Mouse (Mus musculus) forebrain, embryonic 14.5 days (tissue): ENCODE data around the gene Myo10. TPM values are rescaled to one million over a fixed set of nuclear protein-coding genes. Genes with fewer than 3 reads are reported as not detected.

Source experiments
- ATAC-seq: fragments of 200-750 bp; cut with Nextera tagmentation; 2 replicates; pipeline ENCODE4 v1.8.0; 2017; ENCODE audit warnings: mild to moderate bottlenecking, moderate library complexity
- DNase-seq: peaks from one replicate; pipeline ENCODE4 v3.0.0-alpha.2; 2015; ENCODE audit warnings: low spot score
- H3K27ac ChIP-seq: fragments of 300-500 bp; sonication (generic); 2 replicates; pipeline ENCODE4 v1.5.1; 2014; ENCODE audit warnings: low read depth, mild to moderate bottlenecking, control low read depth, low read length, moderate library complexity
- H3K27me3 ChIP-seq: fragments of 300-500 bp; sonication (generic); replicated peaks from 2 replicates; pipeline ENCODE4 v1.6.1; 2014; ENCODE audit warnings: low read length, control low read depth, mixed read lengths; ENCODE audit not compliant: control insufficient read depth, insufficient read depth
- H3K36me3 ChIP-seq: fragments of 300-500 bp; sonication (generic); 2 replicates; pipeline ENCODE4 v1.6.1; 2014; ENCODE audit warnings: low read length, control low read depth; ENCODE audit not compliant: control insufficient read depth, insufficient read depth
- H3K4me1 ChIP-seq: fragments of 300-500 bp; sonication (generic); 2 replicates; pipeline ENCODE4 v1.6.1; 2014; ENCODE audit warnings: antibody characterized with exemption, low read length, control low read depth; ENCODE audit not compliant: control insufficient read depth, insufficient read depth
- H3K4me2 ChIP-seq: fragments of 300-500 bp; sonication (generic); 2 replicates; pipeline ENCODE4 v1.6.1; 2014; ENCODE audit warnings: mild to moderate bottlenecking, control low read depth, low read length
- H3K4me3 ChIP-seq: fragments of 300-500 bp; sonication (generic); 2 replicates; pipeline ENCODE4 v1.5.1; 2014; ENCODE audit warnings: low read depth, low read length, control low read depth
- H3K9ac ChIP-seq: fragments of 300-500 bp; sonication (generic); 2 replicates; pipeline ENCODE4 v1.6.1; 2014; ENCODE audit warnings: mild to moderate bottlenecking, low read length, control low read depth, moderate library complexity
- H3K9me3 ChIP-seq: fragments of 300-500 bp; sonication (generic); replicated peaks from 2 replicates; pipeline ENCODE4 v1.6.1; 2016; ENCODE audit warnings: low read length, control low read depth, mixed read lengths; ENCODE audit not compliant: control insufficient read depth
- whole genome bisulfite sequencing: fragments of 180-500 bp; shearing (Covaris S2); extraction: QIAGEN DNeasy Blood & Tissue Kit; methylation state at CpG from one replicate; pipeline ENCODE4 v1.1.7; 2014; 5-methylcytosine and 5-hydroxymethylcytosine counted together
- polyA plus RNA-seq: library from polyadenylated mRNA; unstranded; fragments of >200 nt; fragmentation: Nextera tagmentation; extraction: Ambion mirVana; gene quantifications from 2 replicates; pipeline ENCODE4 v1.2.1, GENCODE M21; 2014

The Myo10 gene
- polyA plus RNA-seq, 1 experiment from 2014 or later: 36.2 TPM

GRCm38 (mm10) chr15:25623556-25624180 is 1.3 kb downstream of the Myo10 start:
- Histone ChIP-seq H3K36me3 (no peaks in the 10 kb centered on the region), H3K27ac (no peak overlapping the region), H3K4me1 (no peaks in the 10 kb centered on the region; the same call in 1 of the 2 replicates), H3K4me2 (peak overlapping the region; percentile 97), H3K9ac (peak overlapping the region; percentile 69), H3K4me3 (peak overlapping the region; percentile 63), H3K27me3 (peaks cover 25% of the 10 kb centered on the region), H3K9me3 (no peaks in the 10 kb centered on the region)
- 8% methylated on average over 9 of the region's 9 CpGs for WGBS
- no peak for DNase-seq
- ATAC-seq: no peak

- DNase-seq (no peak), ATAC-seq (no peak)
- Histone ChIP-seq H3K27me3 (peaks cover 25% of the 10 kb centered on the region), H3K9ac (no peak overlapping the region), H3K27ac (no peak overlapping the region), H3K36me3 (no peaks in the 10 kb centered on the region), H3K4me3 (0 out of 2 replicates have a peak overlapping the region, but pooled peaks have one; percentile 63), H3K4me2 (no peak overlapping the region), H3K9me3 (no peaks in the 10 kb centered on the region), H3K4me1 (no peaks in the 10 kb centered on the region; the same call in 1 of the 2 replicates)
- WGBS: 63% methylated on average over 3 of the region's 3 CpGs
Measured at GRCm38 (mm10) chr15:25624263-25624662, 1.9 kb downstream of the Myo10 start.

- no peaks in the 10 kb centered on the region for H3K9me3 ChIP-seq
- no peak overlapping the region for H3K27ac ChIP-seq
- no peaks in the 10 kb centered on the region for H3K36me3 ChIP-seq
- H3K9ac ChIP-seq: no peak overlapping the region
- H3K27me3 ChIP-seq: peaks cover 25% of the 10 kb centered on the region
- 65% methylated on average over 4 of the region's 4 CpGs for WGBS
- no peak overlapping the region for H3K4me2 ChIP-seq
- DNase-seq (no peak), ATAC-seq (no peak)
- H3K4me1 ChIP-seq: no peaks in the 10 kb centered on the region; the same call in 1 of the 2 replicates
- H3K4me3 ChIP-seq: no peak overlapping the region
Measured at GRCm38 (mm10) chr15:25625471-25625870, 3.1 kb downstream of the Myo10 start.

- Histone ChIP-seq H3K27me3 (peaks cover 16% of the 10 kb centered on the region), H3K4me2 (no peak overlapping the region), H3K4me1 (no peaks in the 10 kb centered on the region), H3K36me3 (no peaks in the 10 kb centered on the region), H3K4me3 (no peak overlapping the region), H3K9ac (no peak overlapping the region), H3K27ac (no peak overlapping the region), H3K9me3 (no peaks in the 10 kb centered on the region)
- ATAC-seq: no peak
- WGBS: 85% methylated on average over 7 of the region's 7 CpGs
- DNase-seq: no peak
Measured at GRCm38 (mm10) chr15:25627012-25627411, 4.7 kb downstream of the Myo10 start.

GRCm38 (mm10) chr15:25628251-25628650 is 5.9 kb downstream of the Myo10 start:
- Histone ChIP-seq H3K9ac (no peak overlapping the region), H3K4me1 (no peaks in the 10 kb centered on the region), H3K27ac (no peak overlapping the region), H3K9me3 (no peaks in the 10 kb centered on the region), H3K36me3 (no peaks in the 10 kb centered on the region), H3K4me2 (no peak overlapping the region), H3K27me3 (peaks cover 16% of the 10 kb centered on the region), H3K4me3 (no peak overlapping the region)
- WGBS: 95% methylated on average over 2 of the region's 2 CpGs
- no peak for DNase-seq
- no peak for ATAC-seq

GRCm38 (mm10) chr15:25630716-25631115 is 8.4 kb downstream of the Myo10 start:
- Histone ChIP-seq H3K9ac (no peak overlapping the region), H3K27me3 (no peaks in the 10 kb centered on the region), H3K27ac (no peak overlapping the region), H3K4me1 (no peaks in the 10 kb centered on the region), H3K36me3 (no peaks in the 10 kb centered on the region), H3K9me3 (no peaks in the 10 kb centered on the region), H3K4me3 (no peak overlapping the region), H3K4me2 (no peak overlapping the region)
- DNase-seq (no peak), ATAC-seq (no peak)
- 69% methylated on average over 9 of the region's 9 CpGs for WGBS

- Histone ChIP-seq H3K36me3 (no peaks in the 10 kb centered on the region), H3K27me3 (no peaks in the 10 kb centered on the region), H3K27ac (no peak overlapping the region), H3K9me3 (no peaks in the 10 kb centered on the region), H3K9ac (no peak overlapping the region), H3K4me3 (no peak overlapping the region), H3K4me2 (no peak overlapping the region), H3K4me1 (no peaks in the 10 kb centered on the region)
- ATAC-seq (no peak), DNase-seq (no peak)
- 95% methylated on average over 6 of the region's 6 CpGs for WGBS
Measured at GRCm38 (mm10) chr15:25631332-25631731, 9.0 kb downstream of the Myo10 start.

DNA sequence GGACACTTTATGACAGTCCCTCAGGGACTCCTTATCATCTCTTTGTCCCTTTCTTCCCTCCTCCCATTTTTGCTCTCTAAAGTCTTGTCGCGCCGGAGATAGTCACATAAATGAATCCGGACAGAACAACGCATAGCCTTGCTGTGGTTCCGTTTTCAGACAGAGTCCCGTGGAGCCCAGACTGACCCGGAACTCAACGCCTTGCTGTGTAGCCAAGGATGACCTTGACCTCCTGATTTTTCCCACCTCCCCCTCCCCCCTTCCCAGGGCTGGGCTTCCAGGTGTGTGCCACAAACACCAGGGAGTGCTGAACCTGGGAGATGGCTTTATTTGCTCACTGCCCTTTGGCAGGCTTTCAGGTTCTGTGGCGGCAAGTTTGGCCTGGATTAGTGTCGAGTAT is 10.6 kb downstream of the Myo10 start:
- ATAC-seq: no peak
- DNase-seq: no peak
- Histone ChIP-seq H3K9ac (no peak overlapping the region), H3K4me3 (no peak overlapping the region), H3K27me3 (no peaks in the 10 kb centered on the region), H3K9me3 (no peaks in the 10 kb centered on the region), H3K36me3 (no peaks in the 10 kb centered on the region), H3K4me2 (no peak overlapping the region), H3K4me1 (no peaks in the 10 kb centered on the region), H3K27ac (no peak overlapping the region)
- WGBS: 91% methylated on average over 11 of the region's 11 CpGs

- 75% methylated on average over 13 of the region's 13 CpGs for WGBS
Measured at GRCm38 (mm10) chr15:25633674-25634340, 11.5 kb downstream of the Myo10 start.

More at GRCm38 (mm10) chr15:25633674-25634340, 11.5 kb downstream of the Myo10 start:
- no peaks in the 10 kb centered on the region for H3K36me3 ChIP-seq
- H3K9ac ChIP-seq: no peak overlapping the region
- no peak overlapping the region for H3K4me3 ChIP-seq
- peak; percentile 40; the same call in 1 of the 2 replicates for ATAC-seq
- H3K27ac ChIP-seq: no peak overlapping the region
- no peaks in the 10 kb centered on the region for H3K4me1 ChIP-seq
- no peaks in the 10 kb centered on the region for H3K27me3 ChIP-seq
- H3K4me2 ChIP-seq: no peak overlapping the region
- no peaks in the 10 kb centered on the region for H3K9me3 ChIP-seq
- DNase-seq: peak; percentile 45
